Mouse (Mus musculus): ENCODE measurements at regions not wholly inside any gene's neighbourhood (a gene's known extent, or its start where the extent isn't known, plus 50 kb on each side); places are given as distances from the start of the nearest gene placed in this dataset.
A peak's percentile ranks its signal among the peaks of the same experiment; 100 is the strongest.

- no peak for DNase-seq
These were observed 209.7 kb downstream of the Igsf11 start for GRCm38 (mm10) chr16:39102151-39102550.

GRCm38 (mm10) chr16:39103360-39104095, 211.1 kb downstream of the Igsf11 start:
- no peak for DNase-seq

- DNase-seq = peak; percentile 35
These were observed 217.0 kb downstream of the Igsf11 start for GRCm38 (mm10) chr16:39109383-39110033.

- DNase-seq = no peak
These were observed 217.6 kb downstream of the Igsf11 start for GRCm38 (mm10) chr16:39110089-39110488.

- peak; percentile 20 for DNase-seq
These were observed 225.6 kb downstream of the Igsf11 start for GRCm38 (mm10) chr16:39118059-39118458.

GRCm38 (mm10) chr16:39119811-39120210, 227.3 kb downstream of the Igsf11 start:
- DNase-seq = no peak

GRCm38 (mm10) chr16:39123445-39123952, 231.0 kb downstream of the Igsf11 start:
- DNase-seq = no peak

GRCm38 (mm10) chr16:39132459-39132858, 240.0 kb downstream of the Igsf11 start:
- no peak for DNase-seq

- no peak for DNase-seq
These were observed 243.3 kb downstream of the Igsf11 start for GRCm38 (mm10) chr16:39135777-39136176.

GRCm38 (mm10) chr16:39147151-39147550, 254.7 kb downstream of the Igsf11 start:
- no peak for DNase-seq

- DNase-seq = no peak
These were observed 259.2 kb downstream of the Igsf11 start for GRCm38 (mm10) chr16:39151325-39152318.

GRCm38 (mm10) chr16:39158893-39159292, 266.4 kb downstream of the Igsf11 start:
- no peak for DNase-seq

GRCm38 (mm10) chr16:39159725-39160124, 267.3 kb downstream of the Igsf11 start:
- no peak for DNase-seq

- no peak for DNase-seq
These were observed 270.2 kb downstream of the Igsf11 start for GRCm38 (mm10) chr16:39162684-39163083.

GRCm38 (mm10) chr16:39191861-39192260, 299.4 kb downstream of the Igsf11 start:
- peak; percentile 11 for DNase-seq

- peak; percentile 58 for DNase-seq
These were observed 303.0 kb downstream of the Igsf11 start for GRCm38 (mm10) chr16:39195431-39195830.

- no peak for DNase-seq
These were observed 304.4 kb downstream of the Igsf11 start for GRCm38 (mm10) chr16:39196896-39197295.

- no peak for DNase-seq
These were observed 331.1 kb downstream of the Igsf11 start for GRCm38 (mm10) chr16:39223551-39223950.

- DNase-seq = no peak
These were observed 337.0 kb downstream of the Igsf11 start for GRCm38 (mm10) chr16:39229501-39229900.

GRCm38 (mm10) chr16:39230439-39230838, 338.0 kb downstream of the Igsf11 start:
- DNase-seq = no peak

- DNase-seq = no peak
These were observed 341.8 kb downstream of the Igsf11 start for GRCm38 (mm10) chr16:39234290-39234689.

GRCm38 (mm10) chr16:39273490-39273889, 381.0 kb downstream of the Igsf11 start:
- DNase-seq = no peak

- no peak for DNase-seq
These were observed 392.0 kb downstream of the Igsf11 start for GRCm38 (mm10) chr16:39284484-39284883.

Measured in cerebellum, adult 9-11 months (tissue).